Mouse (Mus musculus): ENCODE results near the gene Gh. TPM values are rescaled to one million over a fixed set of nuclear protein-coding genes. Genes with fewer than 3 reads are reported as not detected.

Gene Gh
- polyA plus RNA-seq, 1 experiment from 2014 or later, result not detected

- Histone ChIP-seq H3K4me1 (replicated peaks; ENCODE audit: control insufficient read depth, insufficient read depth, low read length) (no peaks in the 10 kb centered on the region), H3K9ac (replicated peaks; ENCODE audit: low read depth, low read length) (no peak overlapping the region), H3K4me3 (replicated peaks; ENCODE audit: low read length) (no peak overlapping the region), H3K27ac (ENCODE audit: low read length) (no peak overlapping the region), H3K36me3 (ENCODE audit: control insufficient read depth, insufficient read depth) (no peaks in the 10 kb centered on the region), H3K9me3 (ENCODE audit: control insufficient read depth, low read length) (no peaks in the 10 kb centered on the region), H3K4me2 (ENCODE audit: low read length) (no peak overlapping the region), H3K27me3 (replicated peaks; ENCODE audit: control insufficient read depth, insufficient read depth, low read length) (no peaks in the 10 kb centered on the region)
- 53% methylated on average over 4 of the region's 4 CpGs for WGBS
- no peak for ATAC-seq
These were observed 30.8 kb upstream of the Gh start for GRCm38 (mm10) chr11:106332458-106332857.

GRCm38 (mm10) chr11:106329682-106330081 is 28.0 kb upstream of the Gh start:
- Histone ChIP-seq H3K9ac (replicated peaks; ENCODE audit: low read depth, low read length) (no peak overlapping the region), H3K4me1 (replicated peaks; ENCODE audit: control insufficient read depth, insufficient read depth, low read length) (no peaks in the 10 kb centered on the region), H3K27ac (ENCODE audit: low read length) (no peak overlapping the region), H3K9me3 (ENCODE audit: control insufficient read depth, low read length) (no peaks in the 10 kb centered on the region), H3K36me3 (ENCODE audit: control insufficient read depth, insufficient read depth) (no peaks in the 10 kb centered on the region), H3K4me2 (ENCODE audit: low read length) (no peak overlapping the region), H3K4me3 (replicated peaks; ENCODE audit: low read length) (no peak overlapping the region), H3K27me3 (replicated peaks; ENCODE audit: control insufficient read depth, insufficient read depth, low read length) (no peaks in the 10 kb centered on the region)
- WGBS, result 79% methylated on average over 7 of the region's 7 CpGs
- no peak for ATAC-seq

DNA sequence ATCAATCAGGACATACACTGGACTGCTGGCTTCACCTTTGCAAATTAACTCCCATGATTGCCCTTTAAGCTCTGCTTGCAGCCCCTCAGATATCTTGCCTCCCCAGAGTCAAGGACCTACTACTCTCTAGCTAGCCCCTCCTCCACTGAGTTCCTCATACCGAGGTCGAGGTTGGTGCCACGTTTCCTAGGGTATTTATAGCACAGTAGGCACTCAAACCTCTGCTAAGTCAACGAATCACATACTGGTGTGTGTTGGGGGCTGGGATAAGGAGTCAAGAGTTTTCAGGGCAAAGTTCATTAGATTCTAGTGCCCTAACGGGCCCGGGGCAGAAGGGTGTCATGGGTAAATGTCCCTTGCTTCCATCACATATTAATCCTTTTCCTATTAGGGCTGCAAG is 27.5 kb upstream of the Gh start:
- ATAC-seq, result no peak
- Histone ChIP-seq H3K4me3 (replicated peaks; ENCODE audit: low read length) (no peak overlapping the region), H3K4me2 (ENCODE audit: low read length) (no peak overlapping the region), H3K4me1 (replicated peaks; ENCODE audit: control insufficient read depth, insufficient read depth, low read length) (no peaks in the 10 kb centered on the region), H3K27me3 (replicated peaks; ENCODE audit: control insufficient read depth, insufficient read depth, low read length) (no peaks in the 10 kb centered on the region), H3K9me3 (ENCODE audit: control insufficient read depth, low read length) (no peaks in the 10 kb centered on the region), H3K36me3 (ENCODE audit: control insufficient read depth, insufficient read depth) (no peaks in the 10 kb centered on the region), H3K9ac (replicated peaks; ENCODE audit: low read depth, low read length) (no peak overlapping the region), H3K27ac (ENCODE audit: low read length) (no peak overlapping the region)
- 77% methylated on average over 6 of the region's 6 CpGs for WGBS

DNA sequence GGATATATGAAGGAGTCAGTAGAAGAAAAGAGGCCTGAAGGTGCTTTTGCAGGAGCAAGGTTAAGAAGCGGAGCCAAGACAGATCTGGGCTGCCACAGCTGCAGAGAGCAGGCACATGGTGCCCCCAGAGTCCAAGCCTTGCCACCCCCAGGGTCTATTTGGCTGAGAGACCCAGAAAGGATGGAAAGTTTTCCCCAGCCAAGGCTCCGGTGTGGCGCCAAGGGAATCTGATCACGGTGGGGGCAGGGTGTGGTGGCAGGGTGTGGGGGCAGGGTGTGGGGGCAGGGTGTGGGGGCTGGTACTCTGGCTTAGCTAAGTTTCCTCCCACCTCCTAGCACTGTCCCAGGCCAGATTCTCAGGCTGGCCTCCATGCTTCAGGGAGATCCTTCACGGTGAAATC is 26.9 kb upstream of the Gh start:
- no peak overlapping the region for H3K4me3 ChIP-seq (replicated peaks; ENCODE audit: low read length)
- no peak for ATAC-seq
- no peaks in the 10 kb centered on the region for H3K4me1 ChIP-seq (replicated peaks; ENCODE audit: control insufficient read depth, insufficient read depth, low read length)
- H3K4me2 ChIP-seq (ENCODE audit: low read length), result no peak overlapping the region
- no peak overlapping the region for H3K9ac ChIP-seq (replicated peaks; ENCODE audit: low read depth, low read length)
- no peaks in the 10 kb centered on the region for H3K36me3 ChIP-seq (ENCODE audit: control insufficient read depth, insufficient read depth)
- H3K27me3 ChIP-seq (replicated peaks; ENCODE audit: control insufficient read depth, insufficient read depth, low read length), result no peaks in the 10 kb centered on the region
- WGBS, result 83% methylated on average over 5 of the region's 5 CpGs
- no peaks in the 10 kb centered on the region for H3K9me3 ChIP-seq (ENCODE audit: control insufficient read depth, low read length)
- no peak overlapping the region for H3K27ac ChIP-seq (ENCODE audit: low read length)

- Histone ChIP-seq H3K9ac (replicated peaks; ENCODE audit: low read depth, low read length) (no peak overlapping the region), H3K4me2 (ENCODE audit: low read length) (no peak overlapping the region), H3K9me3 (ENCODE audit: control insufficient read depth, low read length) (no peaks in the 10 kb centered on the region), H3K4me1 (replicated peaks; ENCODE audit: control insufficient read depth, insufficient read depth, low read length) (no peaks in the 10 kb centered on the region), H3K27me3 (replicated peaks; ENCODE audit: control insufficient read depth, insufficient read depth, low read length) (no peaks in the 10 kb centered on the region), H3K27ac (ENCODE audit: low read length) (no peak overlapping the region), H3K36me3 (ENCODE audit: control insufficient read depth, insufficient read depth) (no peaks in the 10 kb centered on the region), H3K4me3 (replicated peaks; ENCODE audit: low read length) (no peak overlapping the region)
- ATAC-seq, result no peak
- WGBS, result 88% methylated on average over 8 of the region's 8 CpGs
These were observed 24.8 kb upstream of the Gh start for GRCm38 (mm10) chr11:106326475-106326874.

DNA sequence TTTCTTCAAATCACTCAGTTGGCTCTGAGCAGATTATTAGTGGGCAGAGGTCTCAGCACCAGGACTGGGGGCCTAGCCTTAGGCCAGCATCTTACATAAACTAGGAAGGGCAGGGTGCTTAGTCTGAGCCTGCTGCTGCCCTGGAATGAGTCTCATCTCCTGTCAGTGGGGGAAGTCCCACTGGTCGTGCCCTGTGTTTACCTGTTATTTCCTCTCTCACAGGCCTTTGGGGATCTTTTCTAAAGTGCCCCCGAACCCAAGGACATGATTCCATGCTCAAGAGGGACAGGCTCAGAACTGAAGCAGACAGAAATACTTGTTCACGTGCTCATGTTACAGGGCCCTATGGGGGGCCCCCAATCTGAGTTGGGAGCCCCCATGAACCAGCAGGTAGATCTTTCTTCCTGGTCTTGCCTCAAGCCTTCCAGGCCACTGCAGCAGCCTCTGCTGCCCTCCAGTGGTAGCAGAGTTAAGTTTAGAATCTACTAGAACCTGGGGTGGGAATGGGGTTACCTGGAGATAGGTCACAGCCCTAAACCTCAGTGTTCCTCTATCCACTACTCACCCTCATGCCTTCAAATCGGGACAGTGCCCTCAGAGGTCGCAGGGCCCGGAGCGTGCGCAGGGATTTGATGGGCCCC is 24.0 kb upstream of the Gh start:
- H3K27ac ChIP-seq (ENCODE audit: low read length), result no peak overlapping the region
- H3K4me2 ChIP-seq (ENCODE audit: low read length), result no peak overlapping the region
- H3K9ac ChIP-seq (replicated peaks; ENCODE audit: low read depth, low read length), result no peak overlapping the region
- no peaks in the 10 kb centered on the region for H3K27me3 ChIP-seq (replicated peaks; ENCODE audit: control insufficient read depth, insufficient read depth, low read length)
- no peaks in the 10 kb centered on the region for H3K9me3 ChIP-seq (ENCODE audit: control insufficient read depth, low read length)
- no peaks in the 10 kb centered on the region for H3K36me3 ChIP-seq (ENCODE audit: control insufficient read depth, insufficient read depth)
- no peaks in the 10 kb centered on the region for H3K4me1 ChIP-seq (replicated peaks; ENCODE audit: control insufficient read depth, insufficient read depth, low read length)
- no peak for ATAC-seq
- H3K4me3 ChIP-seq (replicated peaks; ENCODE audit: low read length), result no peak overlapping the region
- WGBS, result 76% methylated on average over 8 of the region's 8 CpGs

DNA sequence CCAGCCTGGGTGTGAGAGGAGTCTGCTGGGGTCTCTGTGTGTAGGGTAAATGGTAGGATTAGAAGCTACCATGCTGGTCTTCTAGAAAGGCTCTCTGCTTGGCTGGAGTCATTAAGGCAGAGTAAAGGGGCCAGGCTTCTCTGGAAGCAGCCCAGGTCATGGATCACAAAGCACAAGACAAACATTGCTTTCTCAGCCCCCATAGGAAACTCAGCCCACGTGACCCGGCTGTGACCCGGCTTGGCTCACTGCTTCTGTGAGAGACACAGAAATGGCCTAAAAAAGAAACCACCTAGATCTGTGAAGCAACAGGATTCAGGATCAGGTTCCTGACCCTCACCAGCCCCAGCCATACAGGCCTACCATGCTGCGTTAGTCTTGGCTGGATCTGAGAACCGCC is 23.2 kb upstream of the Gh start:
- no peak overlapping the region for H3K4me3 ChIP-seq (replicated peaks; ENCODE audit: low read length)
- 62% methylated on average over 5 of the region's 5 CpGs for WGBS
- no peak overlapping the region for H3K4me2 ChIP-seq (ENCODE audit: low read length)
- no peaks in the 10 kb centered on the region for H3K4me1 ChIP-seq (replicated peaks; ENCODE audit: control insufficient read depth, insufficient read depth, low read length)
- no peaks in the 10 kb centered on the region for H3K27me3 ChIP-seq (replicated peaks; ENCODE audit: control insufficient read depth, insufficient read depth, low read length)
- H3K27ac ChIP-seq (ENCODE audit: low read length), result no peak overlapping the region
- no peak for ATAC-seq
- no peak overlapping the region for H3K9ac ChIP-seq (replicated peaks; ENCODE audit: low read depth, low read length)
- H3K9me3 ChIP-seq (ENCODE audit: control insufficient read depth, low read length), result no peaks in the 10 kb centered on the region
- no peaks in the 10 kb centered on the region for H3K36me3 ChIP-seq (ENCODE audit: control insufficient read depth, insufficient read depth)

GRCm38 (mm10) chr11:106318406-106319366 is 17.0 kb upstream of the Gh start:
- no peak overlapping the region for H3K4me3 ChIP-seq (replicated peaks; ENCODE audit: low read length)
- no peak for ATAC-seq
- no peak overlapping the region for H3K4me2 ChIP-seq (ENCODE audit: low read length)
- 79% methylated on average over 21 of the region's 21 CpGs for WGBS
- no peak overlapping the region for H3K27ac ChIP-seq (ENCODE audit: low read length)
- H3K36me3 ChIP-seq (ENCODE audit: control insufficient read depth, insufficient read depth), result no peaks in the 10 kb centered on the region
- H3K9ac ChIP-seq (replicated peaks; ENCODE audit: low read depth, low read length), result no peak overlapping the region
- H3K9me3 ChIP-seq (ENCODE audit: control insufficient read depth, low read length), result no peaks in the 10 kb centered on the region
- no peaks in the 10 kb centered on the region for H3K4me1 ChIP-seq (replicated peaks; ENCODE audit: control insufficient read depth, insufficient read depth, low read length)
- H3K27me3 ChIP-seq (replicated peaks; ENCODE audit: control insufficient read depth, insufficient read depth, low read length), result no peaks in the 10 kb centered on the region

GRCm38 (mm10) chr11:106317801-106318200 is 16.1 kb upstream of the Gh start:
- Histone ChIP-seq H3K9ac (replicated peaks; ENCODE audit: low read depth, low read length) (no peak overlapping the region), H3K4me2 (ENCODE audit: low read length) (no peak overlapping the region), H3K27ac (ENCODE audit: low read length) (no peak overlapping the region), H3K4me3 (replicated peaks; ENCODE audit: low read length) (no peak overlapping the region), H3K9me3 (ENCODE audit: control insufficient read depth, low read length) (no peaks in the 10 kb centered on the region), H3K27me3 (replicated peaks; ENCODE audit: control insufficient read depth, insufficient read depth, low read length) (no peaks in the 10 kb centered on the region), H3K4me1 (replicated peaks; ENCODE audit: control insufficient read depth, insufficient read depth, low read length) (no peaks in the 10 kb centered on the region), H3K36me3 (ENCODE audit: control insufficient read depth, insufficient read depth) (no peaks in the 10 kb centered on the region)
- 87% methylated on average over 7 of the region's 7 CpGs for WGBS
- no peak for ATAC-seq

All from forebrain, embryonic 16.5 days (tissue).